Mouse (Mus musculus) megakaryocyte, embryonic 14.5 days (primary cell): ENCODE measurements around the gene Angptl7.

Source experiments
- FLI1 ChIP-seq: IDR thresholded peaks from 2 replicates; pipeline ENCODE4 v1.6.1; 2012; ENCODE audit warnings: low read length, inconsistent platforms, mixed read lengths
- GATA1 ChIP-seq: IDR thresholded peaks from 3 replicates; pipeline ENCODE4 v1.6.1; 2012; ENCODE audit warnings: mixed read lengths, low read length, inconsistent platforms, borderline replicate concordance

- no peak for TF ChIP-seq GATA1
- no peak for TF ChIP-seq FLI1
These were observed 23.3 kb upstream of the Angptl7 start for GRCm38 (mm10) chr4:148523538-148523937.
